Mouse (Mus musculus): ENCODE measurements at regions not wholly inside any gene's neighbourhood (a gene's known extent, or its start where the extent isn't known, plus 50 kb on each side); places are given as distances from the start of the nearest gene placed in this dataset.
"Not testable (repeated sequence)": the region's sequence is repeated elsewhere in the genome, so short reads cannot be mapped to it uniquely, and the experiment has no call there.

DNA sequence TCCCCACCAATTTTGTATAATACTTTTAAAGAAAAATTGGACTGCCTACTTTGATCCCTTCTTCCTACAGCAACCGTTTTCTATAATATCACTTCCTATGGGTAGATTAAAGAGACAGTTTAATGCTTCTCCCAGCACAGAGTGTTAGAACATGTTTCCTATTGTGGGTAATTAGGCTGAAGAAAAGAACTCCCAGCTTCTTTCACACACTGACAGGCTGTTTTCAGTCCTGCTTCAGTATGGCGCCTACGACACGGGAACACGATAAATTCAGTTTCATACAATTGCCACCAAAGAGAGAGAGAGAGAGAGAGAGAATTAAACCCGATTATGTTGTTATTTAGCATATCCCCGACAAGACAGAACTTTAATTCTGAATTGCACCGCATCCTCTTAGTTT is 644.5 kb upstream of the Gm19410 start:
- DNase-seq, result no peak
- intact Hi-C loops (cut with DNase I), result no loop called here

DNA sequence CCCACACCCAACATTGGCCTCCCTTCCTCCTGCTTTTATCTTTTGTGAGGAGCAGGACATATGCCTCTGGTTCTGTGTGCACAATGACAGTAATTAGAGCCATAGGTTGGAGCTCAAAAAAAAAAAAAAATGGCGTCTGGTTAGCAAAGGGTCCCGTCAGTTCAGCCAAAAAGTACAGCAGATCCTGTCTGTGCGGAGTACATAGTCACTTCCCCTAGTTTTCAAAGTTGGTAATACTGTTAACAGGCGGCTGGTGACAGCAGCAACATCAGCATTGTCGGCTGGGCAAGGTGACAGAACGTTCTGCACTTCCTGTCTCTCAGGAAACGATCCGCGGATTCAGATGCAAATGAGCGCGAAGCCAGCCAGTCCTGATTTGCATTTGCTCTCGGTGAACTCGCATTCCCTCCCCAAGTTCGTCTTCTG is 642.4 kb upstream of the Gm19410 start:
- peak; percentile 38 to 61 for DNase-seq
- intact Hi-C loops (cut with DNase I), result no loop called here

DNA sequence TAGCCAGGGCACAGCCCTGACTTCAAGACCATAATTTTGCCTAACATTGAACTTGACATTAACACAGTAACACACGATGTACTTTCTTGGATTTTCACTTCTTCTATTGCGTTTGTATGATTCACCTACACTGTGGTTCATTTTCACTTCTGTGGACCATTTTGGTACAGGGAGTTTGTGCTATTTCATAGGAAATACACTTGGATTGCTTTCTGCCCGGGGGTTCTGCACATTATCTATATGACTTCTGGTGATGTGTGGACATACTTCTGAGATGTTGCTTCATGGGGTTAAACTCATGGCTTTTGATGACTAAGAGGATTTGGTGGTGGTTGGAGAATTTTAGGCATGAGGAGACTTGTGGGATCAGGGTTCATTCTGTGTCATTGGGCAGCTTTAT is 640.4 kb upstream of the Gm19410 start:
- no peak for DNase-seq
- intact Hi-C loops (cut with DNase I), result no loop called here

DNA sequence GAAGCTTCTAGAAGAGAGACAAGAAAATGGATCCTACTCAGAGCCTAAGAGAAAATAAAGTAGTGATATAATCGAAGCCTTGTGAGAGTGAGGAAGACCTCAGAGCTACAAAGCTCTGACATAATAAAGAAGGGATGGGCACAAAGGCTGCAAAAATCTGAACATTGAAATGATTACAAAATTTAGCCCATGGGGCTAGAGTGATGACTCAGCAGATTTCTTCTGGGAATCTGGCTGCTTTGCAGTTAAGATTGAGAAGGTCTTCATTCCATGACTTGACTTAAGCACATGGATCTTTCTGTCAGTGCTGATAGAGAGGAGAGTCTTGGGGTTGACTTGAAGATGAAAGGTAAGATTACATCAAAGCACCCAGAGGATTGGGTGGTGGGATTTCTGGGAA is 633.3 kb upstream of the Gm19410 start:
- no peak for DNase-seq
- intact Hi-C loops (cut with DNase I), result no loop called here

DNA sequence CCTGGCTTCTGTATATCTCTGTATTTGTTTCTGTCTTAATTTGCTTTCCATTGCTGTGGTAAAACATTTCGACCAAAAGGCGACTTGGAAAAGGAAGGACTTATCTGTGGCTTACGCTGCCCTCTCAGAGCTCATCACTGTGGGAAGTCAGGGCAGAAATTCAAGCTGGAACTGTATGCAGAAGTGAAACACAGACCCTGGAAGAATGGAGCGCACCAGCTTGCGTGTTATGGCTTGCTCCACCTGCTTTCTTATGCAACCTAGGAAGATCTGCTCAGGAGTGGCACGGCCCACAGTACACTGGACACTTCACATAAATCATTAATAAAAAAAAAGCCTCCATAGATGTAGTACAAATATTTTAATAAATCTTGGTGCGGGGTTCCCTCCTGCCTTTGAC is 630.0 kb upstream of the Gm19410 start:
- intact Hi-C loops (cut with DNase I), result no loop called here
- no peak for DNase-seq

DNA sequence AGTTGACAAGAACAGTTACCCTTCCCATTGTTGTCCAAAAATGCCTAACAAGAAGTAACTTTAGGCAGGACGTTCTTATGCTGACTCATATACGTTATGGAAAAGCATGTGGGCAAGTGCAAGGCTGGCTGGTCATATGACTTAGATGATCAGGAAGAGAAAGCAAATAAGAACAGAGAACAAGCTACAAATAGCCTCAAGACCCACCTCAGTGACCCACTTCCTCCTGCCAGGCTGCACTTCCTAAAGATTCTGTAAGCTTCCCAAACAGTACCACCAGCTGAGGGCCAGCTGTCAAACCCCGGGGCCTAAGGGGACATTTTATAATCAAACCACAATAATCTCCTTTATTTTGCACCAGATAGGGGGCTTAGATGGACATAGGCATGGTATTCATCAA is 628.9 kb upstream of the Gm19410 start:
- no peak for DNase-seq
- intact Hi-C loops (cut with DNase I), result no loop called here

DNA sequence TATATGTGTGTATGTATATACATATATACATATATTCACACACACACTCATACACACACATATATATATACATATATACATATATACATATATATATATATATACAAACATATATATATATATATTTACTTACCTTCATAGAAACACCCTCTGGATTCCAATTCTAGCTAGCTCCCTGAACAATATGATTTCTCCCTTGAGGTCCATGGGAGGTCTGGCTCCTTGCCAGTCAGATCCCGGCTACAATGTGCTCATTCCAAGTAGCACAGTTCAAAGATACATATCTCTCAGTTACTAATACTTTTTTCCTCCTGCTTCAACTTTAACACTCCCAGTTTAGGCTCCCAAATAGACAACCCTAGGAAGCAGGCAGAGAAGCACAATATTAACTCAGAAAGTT is 624.8 kb upstream of the Gm19410 start:
- DNase-seq, result no peak
- intact Hi-C loops (cut with DNase I), result loop anchor here (5.0 kb wide), 1 partner anchor 143 kb away; no protein-coding TSS in a partner anchor

DNA sequence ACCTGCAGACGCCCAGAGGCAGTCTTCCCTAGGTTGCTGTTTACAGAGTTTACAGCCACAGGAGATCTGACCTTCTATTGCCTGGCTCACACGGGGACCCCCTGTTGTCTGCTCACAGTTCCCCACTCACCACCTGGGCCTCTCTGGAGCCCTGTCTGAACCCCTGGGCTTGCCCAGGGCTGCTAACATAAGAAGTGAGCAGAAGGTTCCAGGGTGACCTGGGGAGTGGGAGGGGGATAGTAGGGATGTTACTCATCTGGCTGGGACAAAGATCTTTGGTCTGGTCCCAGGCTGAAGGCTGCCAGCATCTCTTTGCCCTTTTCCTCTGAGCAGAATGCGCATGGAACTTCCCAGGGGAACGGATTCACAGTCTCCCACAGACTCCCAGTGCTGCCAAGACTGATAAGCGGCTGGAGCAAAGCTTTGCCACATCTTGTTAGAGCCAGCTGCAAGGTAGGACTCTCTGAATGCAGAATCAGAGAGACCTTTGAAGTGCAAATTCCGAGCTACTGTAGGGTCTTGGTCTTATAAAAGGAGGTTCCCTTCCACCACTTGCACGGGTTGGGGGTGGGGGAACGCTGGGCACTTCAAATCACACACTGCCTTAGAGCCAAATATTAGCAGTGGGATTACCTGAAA is 622.5 kb upstream of the Gm19410 start:
- intact Hi-C loops (cut with DNase I), result loop anchor here (5.0 kb wide), 1 partner anchor 146 kb away; no protein-coding TSS in a partner anchor
- peak in 1 of 2 experiments; percentile 31 for DNase-seq

DNA sequence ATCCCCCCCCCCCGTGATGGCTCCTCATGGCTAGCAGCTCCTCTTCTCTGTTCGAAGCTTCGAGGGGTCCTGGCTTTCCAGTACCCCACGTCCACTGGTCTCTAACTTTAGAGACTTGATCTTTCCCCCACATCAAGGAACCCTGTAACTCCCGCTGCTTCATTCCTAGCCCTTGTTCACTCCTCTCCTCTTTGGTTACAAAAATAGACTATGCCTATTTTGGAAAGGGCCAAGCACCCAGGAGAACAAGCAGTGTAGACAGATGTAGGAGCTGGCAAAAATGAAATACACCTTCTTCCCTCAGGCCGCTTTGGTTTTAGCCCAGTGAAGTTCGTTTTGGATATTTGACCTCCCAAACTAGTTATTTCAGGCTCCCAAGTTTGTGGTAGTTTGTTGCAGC is 621.9 kb upstream of the Gm19410 start:
- DNase-seq, result no peak

DNA sequence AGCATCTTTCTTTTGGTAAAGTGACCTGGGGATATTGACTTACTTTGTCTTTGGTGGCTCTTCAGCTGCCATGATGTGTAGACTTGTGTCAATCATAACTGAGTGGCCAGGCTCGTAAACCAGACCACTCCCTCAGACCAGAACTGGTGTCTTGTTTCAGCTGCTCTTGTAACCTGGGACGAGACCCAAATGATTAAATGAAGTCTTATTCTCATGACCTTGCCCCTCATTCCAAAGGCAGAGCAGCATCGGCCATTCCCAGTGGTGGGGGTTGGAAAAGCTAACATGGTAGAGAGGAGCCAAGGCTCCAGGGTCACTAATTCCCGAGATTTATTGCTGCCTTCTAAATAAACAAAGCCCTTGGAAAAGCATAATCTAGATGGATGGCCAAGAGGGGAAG is 621.2 kb upstream of the Gm19410 start:
- DNase-seq, result peak in 1 of 2 experiments; percentile 31
- intact Hi-C loops (cut with DNase I), result loop anchor here (5.0 kb wide), 1 partner anchor 147 kb away; no protein-coding TSS in a partner anchor

More for the DNA sequence above, 621.9 kb upstream of the Gm19410 start:
- intact Hi-C loops (cut with DNase I), result loop anchor here (5.0 kb wide), 1 partner anchor 146 kb away; no protein-coding TSS in a partner anchor

DNA sequence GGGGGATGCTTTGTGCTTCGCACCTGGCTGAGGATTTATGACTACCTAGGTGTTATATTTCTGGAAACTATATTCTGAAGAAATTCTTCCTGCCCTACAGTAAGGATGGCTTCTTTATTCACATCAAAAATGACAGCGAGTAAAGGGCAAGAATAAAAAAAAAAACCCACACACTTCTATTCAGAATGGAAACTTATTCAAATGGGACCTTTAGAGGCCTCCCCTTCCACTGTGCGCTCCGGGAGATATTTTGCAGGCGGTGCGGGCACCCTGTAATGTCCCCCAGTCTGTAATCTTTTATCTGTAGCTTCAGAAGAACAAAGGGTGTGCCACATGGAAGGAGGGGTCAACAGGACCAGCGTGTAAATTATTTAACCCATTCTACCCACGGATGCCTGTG is 618.1 kb upstream of the Gm19410 start:
- intact Hi-C loops (cut with DNase I), result no loop called here
- DNase-seq, result no peak

DNA sequence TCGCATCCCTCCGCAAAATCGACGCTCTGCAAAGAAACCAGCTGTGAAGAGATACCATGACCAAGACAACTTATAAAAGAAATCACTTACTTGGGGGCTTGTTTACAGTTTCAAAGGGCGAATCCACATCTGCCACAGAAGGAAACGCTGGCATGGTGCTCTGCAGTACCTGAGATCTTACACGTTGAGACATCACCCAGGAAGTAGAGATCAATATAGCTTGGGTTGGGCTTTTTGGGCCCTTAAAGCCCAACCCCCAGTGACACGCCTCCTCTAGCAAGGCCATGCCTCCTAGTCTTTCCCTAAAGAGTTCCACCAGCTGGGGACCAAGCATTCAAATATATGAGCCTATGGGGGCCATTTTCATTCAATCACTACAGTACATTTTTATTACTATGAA is 617.6 kb upstream of the Gm19410 start:
- intact Hi-C loops (cut with DNase I), result no loop called here
- DNase-seq, result no peak

DNA sequence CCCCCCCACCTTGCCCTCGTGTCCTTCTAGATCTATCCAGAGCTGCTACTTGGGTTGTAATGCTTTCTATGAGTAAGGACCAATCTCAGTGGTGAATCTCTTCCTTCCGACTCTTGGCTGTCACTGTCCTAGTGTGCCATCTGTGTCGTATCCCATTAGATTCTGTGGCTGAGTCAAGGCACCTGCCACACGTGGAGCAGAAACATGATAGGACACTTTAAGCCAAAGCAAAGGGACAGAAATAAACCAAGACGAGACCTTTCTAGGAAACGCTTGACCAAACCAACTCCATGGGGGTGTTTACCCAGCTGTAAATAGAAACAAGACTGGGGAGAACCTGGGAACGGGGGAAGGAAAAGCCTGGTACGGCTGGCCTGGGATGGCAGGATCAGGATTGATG is 613.0 kb upstream of the Gm19410 start:
- peak in 1 of 2 experiments; percentile 5 for DNase-seq
- intact Hi-C loops (cut with DNase I), result no loop called here

DNA sequence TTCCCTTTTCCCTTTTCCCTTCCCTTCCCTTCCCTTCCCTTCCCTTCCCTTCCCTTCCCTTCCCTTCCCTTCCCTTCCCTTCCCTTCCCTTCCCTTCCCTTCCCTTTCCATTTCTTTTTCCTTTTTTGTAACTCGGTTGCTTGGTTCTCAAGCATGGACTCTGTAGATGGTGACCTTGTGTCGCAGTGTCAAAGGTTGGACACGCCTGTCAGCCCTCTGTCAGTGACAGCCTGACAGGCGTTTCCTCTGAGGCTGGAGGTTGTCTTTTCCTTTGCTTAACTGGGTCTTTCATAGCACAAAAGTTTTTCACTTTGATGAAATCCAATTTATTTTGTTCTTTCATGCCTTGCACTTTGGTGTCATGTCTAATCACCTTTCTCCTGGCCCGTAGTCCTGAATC is 609.3 kb upstream of the Gm19410 start:
- intact Hi-C loops (cut with DNase I), result loop anchor here (5.0 kb wide), 2 partner anchors 284 to 311 kb away; no protein-coding TSS in a partner anchor
- no peak for DNase-seq

DNA sequence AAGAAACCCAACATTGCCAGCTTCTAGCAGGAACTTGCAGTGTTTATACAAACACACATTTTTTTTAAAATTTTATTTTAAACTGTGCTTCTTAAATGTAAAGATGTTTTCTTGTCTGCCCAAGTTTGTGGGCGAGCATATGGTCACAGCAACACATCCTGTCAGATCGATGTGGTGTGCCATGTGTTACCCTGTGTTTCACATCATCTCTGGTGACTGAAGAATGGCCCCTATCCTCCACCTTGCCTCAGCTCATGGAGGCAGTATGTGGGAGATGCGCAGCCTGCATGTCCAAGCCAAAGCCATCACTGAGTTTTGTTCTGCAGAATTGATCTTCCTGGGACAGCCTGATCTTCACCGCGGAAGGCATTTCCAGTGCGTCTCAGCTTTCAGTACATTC is 607.9 kb upstream of the Gm19410 start:
- DNase-seq, result no peak
- intact Hi-C loops (cut with DNase I), result loop anchor here (5.0 kb wide), 2 partner anchors 285 to 310 kb away; no protein-coding TSS in a partner anchor

DNA sequence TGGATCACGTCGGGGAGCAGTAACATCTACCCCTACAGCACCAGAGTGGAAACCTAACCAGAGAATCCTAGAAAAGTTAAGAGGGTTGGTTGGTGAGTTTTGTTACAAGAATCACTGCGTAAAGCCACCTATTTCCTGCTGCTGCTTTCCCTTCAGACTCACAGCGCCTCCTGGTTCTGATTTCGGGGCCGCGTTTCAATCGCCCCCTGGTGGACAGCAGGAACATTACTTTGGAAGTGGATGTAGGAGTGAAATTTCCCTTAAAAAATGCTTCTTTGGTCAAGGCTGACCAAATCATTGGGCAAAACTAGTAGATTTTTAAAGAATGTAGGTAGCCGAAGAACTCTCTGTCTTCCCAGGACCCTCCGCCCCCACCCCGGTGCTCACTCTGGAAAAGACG is 606.3 kb upstream of the Gm19410 start:
- intact Hi-C loops (cut with DNase I), result loop anchor here (5.0 kb wide), 2 partner anchors 287 to 308 kb away; no protein-coding TSS in a partner anchor
- peak; percentile 74 to 82 for DNase-seq

DNA sequence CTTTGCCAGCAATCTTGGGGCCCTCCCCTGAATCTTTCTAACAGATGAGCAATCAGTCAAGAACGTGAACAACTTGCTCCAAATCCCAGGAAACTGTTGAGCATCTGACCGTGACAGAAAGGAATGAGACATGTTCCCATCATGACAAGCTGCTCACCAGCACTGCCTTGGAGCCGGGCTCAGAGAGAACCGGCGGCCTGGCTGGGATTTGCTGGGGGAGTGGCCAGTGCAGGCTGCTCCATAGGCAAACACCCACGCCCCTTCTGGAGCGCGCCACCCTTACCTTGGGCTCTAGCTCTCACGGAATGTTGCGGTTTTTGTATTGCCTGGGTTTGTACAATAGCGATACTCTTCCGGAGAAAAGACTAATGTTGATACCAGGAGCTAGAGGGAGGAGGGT is 605.4 kb upstream of the Gm19410 start:
- DNase-seq, result no peak
- intact Hi-C loops (cut with DNase I), result loop anchor here (2.0 kb wide), 1 partner anchor 263 kb away; no protein-coding TSS in a partner anchor

DNA sequence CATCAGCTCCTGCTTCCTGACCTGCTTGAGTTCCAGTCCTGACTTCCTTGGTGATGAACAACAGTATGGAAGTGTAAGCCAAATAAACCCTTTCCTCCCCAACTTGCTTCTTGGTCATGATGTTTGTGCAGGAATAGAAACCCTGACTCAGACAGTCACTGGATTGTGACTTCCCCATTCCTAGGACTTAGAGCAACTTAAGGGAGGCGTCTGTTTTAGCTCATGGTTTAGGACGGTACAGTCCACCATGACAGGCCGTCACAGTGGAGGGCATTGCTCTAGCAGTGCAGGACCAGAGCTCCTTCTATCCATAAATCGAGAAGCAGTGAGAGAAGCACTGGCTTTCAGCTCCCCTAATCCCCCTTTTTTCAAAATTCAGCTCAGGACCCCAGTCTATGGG is 603.4 kb upstream of the Gm19410 start:
- DNase-seq; intact Hi-C loops (cut with DNase I): not testable (repeated sequence)

DNA sequence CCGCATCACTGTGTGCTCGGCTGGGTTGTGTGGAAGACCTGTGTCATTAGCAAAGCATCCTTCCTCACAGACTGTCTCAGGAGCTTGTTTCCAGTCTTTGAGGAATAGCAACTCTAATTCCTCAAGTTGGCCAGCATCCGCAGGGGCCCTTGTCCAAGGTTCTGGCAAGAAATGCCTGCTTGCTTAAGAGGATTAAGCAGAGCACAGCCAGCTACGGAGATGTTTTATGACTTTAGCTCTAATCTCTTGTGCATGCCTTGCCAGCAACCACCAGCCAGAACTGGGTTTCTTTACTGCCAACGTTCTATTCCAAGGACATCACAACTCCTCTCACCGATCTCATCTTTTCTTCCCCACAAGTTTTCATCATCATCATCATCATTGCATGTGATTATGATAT is 599.0 kb upstream of the Gm19410 start:
- intact Hi-C loops (cut with DNase I), result no loop called here

DNA sequence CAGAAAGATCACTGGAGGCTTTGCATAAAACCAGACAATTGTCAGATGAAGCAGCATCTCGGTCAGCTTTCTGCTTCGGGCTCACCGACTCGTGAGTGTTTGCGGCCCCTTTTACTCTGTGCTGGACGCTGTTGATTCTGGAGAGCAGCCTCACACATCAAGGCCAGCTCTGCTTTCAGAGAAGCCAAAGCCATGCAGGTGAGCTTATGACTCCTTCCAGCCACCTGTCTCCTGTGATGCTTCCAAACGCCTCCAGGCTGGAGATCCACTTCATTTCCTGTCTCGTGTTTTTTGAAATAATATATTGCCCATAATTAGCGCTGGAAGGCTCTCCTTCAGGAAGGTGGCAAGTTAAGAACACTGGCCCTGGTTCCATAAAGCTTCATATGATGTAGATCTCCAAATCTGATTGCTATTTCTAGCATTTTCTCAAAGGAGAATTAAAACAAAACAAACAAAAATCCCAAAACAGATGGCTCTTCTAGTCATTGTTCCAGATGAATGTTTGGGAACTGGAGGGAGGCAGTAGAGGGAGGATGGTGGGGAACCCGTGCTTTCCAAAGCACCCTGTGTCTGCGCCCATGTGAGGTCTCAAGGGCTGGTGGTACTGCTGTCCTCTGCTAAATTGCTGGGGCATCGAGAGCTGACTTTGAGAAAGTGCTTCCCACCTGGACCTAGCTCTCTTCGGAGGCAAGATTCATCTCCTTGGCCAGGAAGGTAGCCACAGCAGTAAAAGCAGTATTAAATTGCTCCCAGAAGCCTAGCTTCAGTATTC is 593.9 kb upstream of the Gm19410 start:
- intact Hi-C loops (cut with DNase I), result no loop called here

More for the DNA sequence above, 599.0 kb upstream of the Gm19410 start:
- no peak for DNase-seq

DNA sequence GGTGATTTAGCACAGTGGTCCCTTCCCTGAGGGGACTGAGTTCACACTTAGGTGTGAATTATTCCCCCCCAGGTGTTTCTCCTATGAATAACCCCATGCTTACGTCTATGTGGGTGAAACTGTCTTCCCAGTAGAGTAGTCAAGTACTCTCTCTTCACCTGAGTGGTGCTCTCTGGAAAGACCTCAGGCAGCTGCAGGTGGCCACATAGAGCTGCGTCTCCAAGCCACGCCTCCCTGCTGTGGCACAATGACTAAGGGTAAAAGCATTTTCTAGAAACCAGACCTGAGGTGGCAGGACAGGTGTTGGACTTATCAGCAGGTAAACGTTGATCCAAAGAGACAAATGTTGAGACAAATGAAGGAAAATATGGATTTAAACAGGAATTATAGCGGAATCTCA is 588.3 kb upstream of the Gm19410 start:
- intact Hi-C loops (cut with DNase I), result no loop called here
- no peak for DNase-seq

More for the DNA sequence above, 593.9 kb upstream of the Gm19410 start:
- no peak for DNase-seq

DNA sequence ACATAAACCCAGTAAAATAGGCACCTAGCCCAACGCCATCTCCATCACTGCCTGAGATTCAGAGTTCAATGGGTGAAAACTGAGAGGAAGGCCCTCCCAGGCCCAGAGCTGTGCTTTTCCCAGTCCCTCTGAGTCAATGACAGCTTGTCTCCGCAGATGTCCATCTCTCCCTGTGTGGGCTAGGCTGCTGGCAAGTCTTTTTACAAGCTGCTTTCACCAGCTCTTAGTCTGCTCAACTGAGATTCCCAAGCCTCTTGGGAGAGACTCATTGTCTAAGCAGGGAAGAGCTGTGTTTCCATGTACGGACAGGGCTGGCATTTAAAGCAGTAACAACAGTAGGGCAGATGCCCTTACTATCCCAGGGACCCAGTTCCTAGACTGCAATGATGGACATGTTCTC is 585.5 kb upstream of the Gm19410 start:
- no peak for DNase-seq
- intact Hi-C loops (cut with DNase I), result no loop called here
